Mouse (Mus musculus): ENCODE results near the gene Rasgrf2. TPM values are rescaled to one million over a fixed set of nuclear protein-coding genes. Genes with fewer than 3 reads are reported as not detected.

Gene Rasgrf2
- total and polyA plus RNA-seq, 3 experiments: not detected

DNA sequence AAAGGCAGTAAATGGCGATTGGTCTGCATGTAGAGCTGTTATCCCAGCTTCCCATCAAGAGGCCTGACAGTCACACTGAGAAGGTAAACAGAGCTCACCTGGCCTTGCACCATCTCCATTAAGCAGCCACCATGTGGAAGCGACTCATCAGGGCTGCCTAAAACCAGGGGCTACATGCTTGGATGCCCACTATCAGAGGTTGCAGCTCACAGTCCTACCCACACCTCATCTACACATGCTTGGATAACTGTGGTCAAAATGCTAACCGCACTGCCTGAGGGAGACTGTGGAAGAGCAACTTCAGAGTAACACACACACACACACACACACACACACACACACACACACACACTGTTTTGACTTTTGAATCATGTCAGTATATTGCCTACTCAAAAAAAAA lies 101.8 kb downstream of the Rasgrf2 start:
- Histone ChIP-seq H3K9ac (ENCODE audit: control insufficient read depth, low read depth, low read length, poor library complexity, severe bottlenecking) (no peak overlapping the region), H3K4me3 (ENCODE audit: control insufficient read depth in 1 of 2, insufficient read depth in 1 of 2, low read depth in 2 of 2, low read length in 2 of 2) (no peak overlapping the region), H3K79me2 (ENCODE audit: control insufficient read depth, insufficient read depth, low read length, poor library complexity) (no peaks in the 10 kb centered on the region), H3K27ac (ENCODE audit: control insufficient read depth, low read depth, low read length) (no peak overlapping the region), H3K27me3 (ENCODE audit: control insufficient read depth in 1 of 2, insufficient read depth in 2 of 2, low read length in 2 of 2) (peaks cover 0 to 3% of the 10 kb centered on the region in 2 experiments; a peak in 1 of 4 replicates), H3K36me3 (ENCODE audit: control insufficient read depth in 1 of 2, insufficient read depth in 2 of 2, low read length in 2 of 2) (no peaks in the 10 kb centered on the region), H3K9me3 (replicated peaks; ENCODE audit: insufficient read depth, low read length) (no peaks in the 10 kb centered on the region), H3K4me1 (ENCODE audit: control insufficient read depth in 1 of 2, insufficient read depth in 2 of 2, low read length in 2 of 2) (no peaks in the 10 kb centered on the region)
- TF ChIP-seq MYB (IDR thresholded peaks at IDR 0.05; ENCODE audit: low read depth, low read length): no peak
- no peak for TF ChIP-seq POLR2A (IDR thresholded peaks at IDR 0.05; ENCODE audit: control insufficient read depth in 1 of 2, insufficient read depth in 1 of 2, low read depth in 1 of 2, low read length in 2 of 2, poor library complexity in 1 of 2)
- TF ChIP-seq MAFK (IDR thresholded peaks at IDR 0.05; ENCODE audit: borderline replicate concordance, low read depth, low read length): no peak
- no peak for TF ChIP-seq MAX (IDR thresholded peaks at IDR 0.05; ENCODE audit: low read length)
- no peak for TF ChIP-seq RAD21 (IDR thresholded peaks at IDR 0.05; ENCODE audit: low read depth, low read length)
- no peak for TF ChIP-seq RCOR1 (IDR thresholded peaks at IDR 0.05; ENCODE audit: low read depth, low read length)
- no peak for TF ChIP-seq GATA1 (IDR thresholded peaks at IDR 0.05; ENCODE audit: low read depth, low read length)
- TF ChIP-seq EP300 (IDR thresholded peaks at IDR 0.05; ENCODE audit: low read depth in 1 of 2, low read length in 2 of 2): no peak
- TF ChIP-seq KAT2A (conservative IDR thresholded peaks at IDR 0.05; ENCODE audit: low read depth, low read length): no peak
- DNase-seq (ENCODE audit: low read depth, low spot score): no peak

DNA sequence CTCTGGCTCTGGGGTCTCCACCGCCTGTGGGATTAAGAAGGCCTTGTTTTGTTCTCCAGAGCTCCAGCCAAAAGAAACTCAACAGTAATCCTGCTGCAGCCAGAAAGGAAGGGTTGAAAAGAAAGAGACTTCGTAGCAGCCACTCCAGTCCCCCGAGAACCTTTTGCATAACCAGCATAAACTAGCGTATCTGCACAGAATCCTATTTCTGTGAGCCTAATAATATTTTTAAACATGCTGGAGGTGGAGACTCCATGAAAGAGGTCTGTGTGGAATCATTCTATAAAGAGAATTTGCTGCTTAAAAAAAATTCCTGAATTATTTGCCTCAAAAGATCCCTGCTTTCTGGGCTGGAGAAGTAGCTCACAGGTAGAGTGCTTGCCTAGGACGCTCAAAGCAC lies 103.5 kb downstream of the Rasgrf2 start:
- H3K4me1 ChIP-seq (ENCODE audit: control insufficient read depth in 1 of 2, insufficient read depth in 2 of 2, low read length in 2 of 2): no peaks in the 10 kb centered on the region
- no peak overlapping the region for H3K9ac ChIP-seq (ENCODE audit: control insufficient read depth, low read depth, low read length, poor library complexity, severe bottlenecking)
- no peak overlapping the region for H3K4me3 ChIP-seq (ENCODE audit: control insufficient read depth in 1 of 2, insufficient read depth in 1 of 2, low read depth in 2 of 2, low read length in 2 of 2)
- H3K27me3 ChIP-seq (ENCODE audit: control insufficient read depth in 1 of 2, insufficient read depth in 2 of 2, low read length in 2 of 2): peaks cover 0 to 3% of the 10 kb centered on the region in 2 experiments; a peak in 1 of 4 replicates
- H3K27ac ChIP-seq (ENCODE audit: control insufficient read depth, low read depth, low read length): no peak overlapping the region
- DNase-seq (ENCODE audit: low read depth, low spot score): no peak
- H3K9me3 ChIP-seq (replicated peaks; ENCODE audit: insufficient read depth, low read length): no peaks in the 10 kb centered on the region
- no peaks in the 10 kb centered on the region for H3K36me3 ChIP-seq (ENCODE audit: control insufficient read depth in 1 of 2, insufficient read depth in 2 of 2, low read length in 2 of 2)
- TF ChIP-seq ELF1 (IDR thresholded peaks at IDR 0.05; ENCODE audit: low read depth, low read length): no peak
- H3K79me2 ChIP-seq (ENCODE audit: control insufficient read depth, insufficient read depth, low read length, poor library complexity): no peaks in the 10 kb centered on the region

DNA sequence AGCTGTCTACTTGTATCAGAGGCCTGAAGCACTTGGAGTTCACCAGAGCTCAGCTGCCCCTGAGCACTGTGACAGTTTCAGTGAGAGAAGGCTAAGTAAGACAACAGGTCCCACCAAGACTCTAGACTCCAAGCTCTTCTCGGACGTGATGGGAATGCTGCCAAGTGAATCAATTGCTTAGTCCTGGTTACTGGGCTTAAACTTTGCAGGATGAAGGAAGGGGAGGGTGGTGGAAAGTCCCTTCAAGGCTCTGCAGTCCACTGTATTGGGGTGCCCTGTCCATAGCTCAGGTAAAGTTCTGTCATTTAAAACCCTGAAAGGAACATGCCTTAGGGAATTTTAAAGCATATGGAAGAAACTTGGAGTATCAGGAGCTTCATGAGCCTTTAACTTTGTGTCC lies 104.8 kb downstream of the Rasgrf2 start:
- Histone ChIP-seq H3K9me3 (replicated peaks; ENCODE audit: insufficient read depth, low read length) (no peaks in the 10 kb centered on the region), H3K4me1 (ENCODE audit: control insufficient read depth in 1 of 2, insufficient read depth in 2 of 2, low read length in 2 of 2) (no peaks in the 10 kb centered on the region), H3K27me3 (ENCODE audit: control insufficient read depth in 1 of 2, insufficient read depth in 2 of 2, low read length in 2 of 2) (peaks cover 0 to 3% of the 10 kb centered on the region in 2 experiments; a peak in 1 of 4 replicates), H3K4me3 (ENCODE audit: control insufficient read depth in 1 of 2, insufficient read depth in 1 of 2, low read depth in 2 of 2, low read length in 2 of 2) (no peak overlapping the region), H3K9ac (ENCODE audit: control insufficient read depth, low read depth, low read length, poor library complexity, severe bottlenecking) (no peak overlapping the region), H3K79me2 (ENCODE audit: control insufficient read depth, insufficient read depth, low read length, poor library complexity) (no peaks in the 10 kb centered on the region), H3K36me3 (ENCODE audit: control insufficient read depth in 1 of 2, insufficient read depth in 2 of 2, low read length in 2 of 2) (no peaks in the 10 kb centered on the region), H3K27ac (ENCODE audit: control insufficient read depth, low read depth, low read length) (no peak overlapping the region)
- no peak for DNase-seq (ENCODE audit: low read depth, low spot score)
- TF ChIP-seq POLR2AphosphoS5 (IDR thresholded peaks at IDR 0.05; ENCODE audit: borderline replicate concordance, low read depth, low read length): no peak
- TF ChIP-seq RAD21 (IDR thresholded peaks at IDR 0.05; ENCODE audit: low read depth, low read length): no peak
